Mouse (Mus musculus) CH12.LX (cell line): ENCODE measurements around the gene Cd37. TPM values are rescaled to one million over a fixed set of nuclear protein-coding genes. Genes with fewer than 3 reads are reported as not detected.

Experiments
- DNase-seq: peaks from one replicate; pipeline ENCODE4 v3.0.0-alpha.2; 2013; ENCODE audit errors: extremely low read depth
- H3K27ac ChIP-seq: 2 replicates; pipeline ENCODE4 v1.5.1; 2012; ENCODE audit warnings: low read depth, mild to moderate bottlenecking, control low read depth, moderate library complexity; ENCODE audit not compliant: insufficient read depth
- H3K27me3 ChIP-seq: replicated peaks from 2 replicates; pipeline ENCODE3; 2012; ENCODE audit warnings: inconsistent platforms
- H3K36me3 ChIP-seq, 2 experiments: replicated peaks in 1 of 2; 2 replicates each; pipeline versions ENCODE3 to v1.6.1; 2012; ENCODE audit warnings: inconsistent platforms in 1 of 2, low read length in 1 of 2, mild to moderate bottlenecking in 1 of 2, mixed read lengths in 1 of 2, moderate library complexity in 1 of 2; ENCODE audit not compliant: control insufficient read depth in 1 of 2, insufficient read depth in 1 of 2
- H3K4me1 ChIP-seq, 2 experiments: 2 replicates each; pipeline ENCODE4 v1.6.1; 2012; ENCODE audit warnings: inconsistent platforms in 1 of 2, moderate library complexity in 1 of 2; ENCODE audit not compliant: insufficient read depth in 2 of 2, control insufficient read depth in 1 of 2
- H3K4me2 ChIP-seq: 2 replicates; pipeline ENCODE4 v1.6.1; 2012; ENCODE audit warnings: low read depth, mild to moderate bottlenecking, control low read depth; ENCODE audit not compliant: poor library complexity, insufficient read depth, severe bottlenecking
- H3K4me3 ChIP-seq, 3 experiments: fragments of 150-350 bp in 1 of 3; sonication (generic) in 1 of 3; replicated peaks in 1 of 3; 2 replicates each; pipeline versions ENCODE3 to v1.5.1; 2011 to 2012; ENCODE audit warnings: low read depth in 2 of 3, low read length in 2 of 3, mild to moderate bottlenecking in 2 of 3, moderate library complexity in 2 of 3, control low read depth in 1 of 3, improper control_type of control experiment in 1 of 3, inconsistent platforms in 1 of 3, mixed read lengths in 1 of 3; ENCODE audit not compliant: poor library complexity in 1 of 3
- H3K79me2 ChIP-seq: replicated peaks from 2 replicates; pipeline ENCODE4 v1.6.1; 2012; ENCODE audit warnings: mild to moderate bottlenecking, moderate library complexity; ENCODE audit not compliant: control insufficient read depth, poor library complexity, insufficient read depth, severe bottlenecking; ENCODE audit errors: extremely low read depth
- H3K9ac ChIP-seq: 2 replicates; pipeline ENCODE4 v1.6.1; 2012; ENCODE audit warnings: low read depth, mild to moderate bottlenecking, control low read depth, moderate library complexity; ENCODE audit not compliant: insufficient read depth
- H3K9me3 ChIP-seq: replicated peaks from 2 replicates; pipeline ENCODE3; 2012; ENCODE audit warnings: low read length, inconsistent platforms, mixed read lengths
- CTCF ChIP-seq, 2 experiments: IDR thresholded peaks in 1 of 2; conservative IDR thresholded peaks in 1 of 2; 2 replicates each; pipeline ENCODE4 v1.5.1; 2011 to 2012; ENCODE audit warnings: low read depth in 2 of 2, low read length in 2 of 2, improper control_type of control experiment in 1 of 2, inconsistent platforms in 1 of 2, mild to moderate bottlenecking in 1 of 2, moderate library complexity in 1 of 2
- ELF1 ChIP-seq: IDR thresholded peaks from 2 replicates; pipeline ENCODE4 v1.6.1; 2014; ENCODE audit warnings: low read depth, mild to moderate bottlenecking, inconsistent platforms, low read length, improper control_type of control experiment
- HCFC1 ChIP-seq: IDR thresholded peaks from 2 replicates; pipeline ENCODE4 v1.6.1; 2012; ENCODE audit warnings: low read depth, mild to moderate bottlenecking, inconsistent platforms, low read length, improper control_type of control experiment
- JUN ChIP-seq: IDR thresholded peaks from 2 replicates; pipeline ENCODE4 v1.6.1; 2011; ENCODE audit warnings: low read depth, mild to moderate bottlenecking, low read length, improper control_type of control experiment, moderate library complexity; ENCODE audit not compliant: insufficient read depth
- KAT2A ChIP-seq: IDR thresholded peaks from 2 replicates; pipeline ENCODE4 v1.6.1; 2012; ENCODE audit warnings: low read length, improper control_type of control experiment, inconsistent platforms; ENCODE audit not compliant: insufficient replicate concordance
- MAFK ChIP-seq: IDR thresholded peaks from 2 replicates; pipeline ENCODE4 v1.6.1; 2011; ENCODE audit warnings: low read length, improper control_type of control experiment; ENCODE audit not compliant: insufficient replicate concordance
- MXI1 ChIP-seq: IDR thresholded peaks from 2 replicates; pipeline ENCODE4 v1.6.1; 2011; ENCODE audit warnings: mild to moderate bottlenecking, low read depth, low read length, improper control_type of control experiment
- NELFE ChIP-seq: IDR thresholded peaks from 2 replicates; pipeline ENCODE4 v1.6.1; 2011; ENCODE audit warnings: low read depth, low read length, improper control_type of control experiment
- RAD21 ChIP-seq: IDR thresholded peaks from 2 replicates; pipeline ENCODE4 v1.6.1; 2011; ENCODE audit warnings: low read depth, mild to moderate bottlenecking, low read length, improper control_type of control experiment, moderate library complexity
- TBP ChIP-seq: conservative IDR thresholded peaks from 2 replicates; pipeline ENCODE4 v1.6.1; 2011; ENCODE audit warnings: low read depth, low read length, improper control_type of control experiment
- UBTF ChIP-seq: IDR thresholded peaks from 2 replicates; pipeline ENCODE4 v1.6.1; 2012; ENCODE audit warnings: low read depth, mild to moderate bottlenecking, inconsistent platforms, low read length, improper control_type of control experiment, moderate library complexity
- USF1 ChIP-seq: IDR thresholded peaks from 2 replicates; pipeline ENCODE4 v1.6.1; 2014; ENCODE audit warnings: low read depth, mild to moderate bottlenecking, inconsistent platforms, low read length, improper control_type of control experiment
- ZC3H11A ChIP-seq: IDR thresholded peaks from 2 replicates; pipeline ENCODE4 v1.6.1; 2012; ENCODE audit warnings: low read depth, mild to moderate bottlenecking, inconsistent platforms, low read length, improper control_type of control experiment
- ZMIZ1 ChIP-seq: IDR thresholded peaks from 2 replicates; pipeline ENCODE4 v1.6.1; 2012; ENCODE audit warnings: low read depth, mild to moderate bottlenecking, inconsistent platforms, low read length, improper control_type of control experiment
- dilution Hi-C: fragments of 300-500 bp; cut with MboI; formaldehyde crosslinking; loops from 2 replicates; pipeline ENCODE4 v1.14.3; 2020; ENCODE audit warnings: low sequenced_read_pairs; ENCODE audit not compliant: extremely low pct_unique_long_range_greater_than_20kb, extremely low pct_ligation_motif_present
- in situ Hi-C: fragments of 300-500 bp; cut with MboI; formaldehyde crosslinking; loops from 3 replicates; pipeline ENCODE4 v1.14.3; 2019; ENCODE audit warnings: low sequenced_read_pairs, low pct_ligation_motif_present, low pct_unique_long_range_greater_than_20kb, mixed read lengths
- polyA plus RNA-seq: library from polyadenylated mRNA; unstranded; fragments of >175 nt; gene quantifications from 2 replicates; pipeline ENCODE4 v1.2.1, GENCODE M21; 2012; ENCODE audit warnings: low read depth; ENCODE audit not compliant: insufficient read length
- total RNA-seq, 2 experiments: library from RNA; depleted of rRNA; stranded (reverse); fragments of 300-350 nt in 1 of 2; fragments of >200 nt in 1 of 2; gene quantifications; 2 replicates each; pipeline ENCODE4 v1.2.3; 2012 to 2014

Cd37 gene
- total and polyA plus RNA-seq, 3 experiments = 73.8 to 437 (median 91.1) TPM

- in situ Hi-C loops (no loop called here), dilution Hi-C loops (no loop called here)
- Histone ChIP-seq H3K9ac (no peak overlapping the region), H3K4me3 (no peak overlapping the region), H3K4me1 (peaks cover 0 to 5% of the 10 kb centered on the region in 2 experiments; a peak in 2 of 4 replicates), H3K27me3 (peaks cover 4% of the 10 kb centered on the region), H3K79me2 (no peaks in the 10 kb centered on the region), H3K4me2 (no peak overlapping the region), H3K36me3 (no peaks in the 10 kb centered on the region), H3K9me3 (no peaks in the 10 kb centered on the region), H3K27ac (no peak overlapping the region)
- no peak for DNase-seq
- no peak for TF ChIP-seq NELFE
- peak in 1 of 2 experiments; percentile 15; a peak in 1 of 4 replicates for TF ChIP-seq CTCF (conservative IDR thresholded peaks at IDR 0.05 in 1 of 2, IDR thresholded peaks at IDR 0.05 in 1 of 2; ENCODE audit: low read depth in 2 of 2, low read length in 2 of 2)
- no peak for TF ChIP-seq TBP
- no peak for TF ChIP-seq USF1
Observed at GRCm38 (mm10) chr7:45264348-45264747, 25.4 kb upstream of the Cd37 start.

GRCm38 (mm10) chr7:45263006-45263607, 24.2 kb upstream of the Cd37 start:
- no peak overlapping the region for H3K4me3 ChIP-seq
- dilution Hi-C loops = no loop called here
- H3K27me3 ChIP-seq = peaks cover 4% of the 10 kb centered on the region
- H3K27ac ChIP-seq = no peak overlapping the region
- no peak for TF ChIP-seq UBTF
- no peak for TF ChIP-seq ZMIZ1
- TF ChIP-seq HCFC1 = no peak
- no peak for TF ChIP-seq MAFK
- TF ChIP-seq ZC3H11A = no peak
- no peak for TF ChIP-seq USF1
- TF ChIP-seq JUN = no peak
- no peak for TF ChIP-seq RAD21
- no peak for TF ChIP-seq MXI1
- TF ChIP-seq KAT2A = no peak
- TF ChIP-seq ELF1 = no peak
- H3K9ac ChIP-seq = no peak overlapping the region
- no peaks in the 10 kb centered on the region for H3K36me3 ChIP-seq
- H3K9me3 ChIP-seq = no peaks in the 10 kb centered on the region
- H3K4me1 ChIP-seq = peaks cover 0 to 5% of the 10 kb centered on the region in 2 experiments; a peak in 2 of 4 replicates
- DNase-seq = no peak
- H3K79me2 ChIP-seq = no peaks in the 10 kb centered on the region
- H3K4me2 ChIP-seq = no peak overlapping the region
- in situ Hi-C loops = no loop called here
